Mouse (Mus musculus): ENCODE measurements around the gene Mcm2. TPM values are rescaled to one million over a fixed set of nuclear protein-coding genes. Genes with fewer than 3 reads are reported as not detected.
A peak's percentile ranks its signal among the peaks of the same experiment; 100 is the strongest.

Gene Mcm2
- total and polyA plus RNA-seq, 3 experiments = 130 to 148 (median 148) TPM

GRCm38 (mm10) chr6:88869459-88869858 lies 29.1 kb downstream of the Mcm2 start:
- in situ Hi-C loops (cut with MboI; ENCODE audit: low pct_ligation_motif_present, low pct_unique_long_range_greater_than_20kb, low sequenced_read_pairs) (no loop called here), dilution Hi-C loops (cut with MboI; ENCODE audit: extremely low pct_ligation_motif_present, extremely low pct_unique_long_range_greater_than_20kb, low sequenced_read_pairs) (no loop called here)
- H3K4me3 ChIP-seq (replicated peaks in 1 of 3; ENCODE audit: low read depth in 2 of 3, low read length in 2 of 3, poor library complexity in 1 of 3) = no peak overlapping the region
- peaks cover 0 to 2% of the 10 kb centered on the region in 2 experiments for H3K36me3 ChIP-seq (replicated peaks in 1 of 2; ENCODE audit: control insufficient read depth in 1 of 2, insufficient read depth in 1 of 2, low read length in 1 of 2)
- no peak overlapping the region for H3K9ac ChIP-seq (ENCODE audit: insufficient read depth, low read depth)
- H3K4me1 ChIP-seq (ENCODE audit: control insufficient read depth in 1 of 2, insufficient read depth in 2 of 2) = peaks cover 12 to 15% of the 10 kb centered on the region in 2 experiments
- no peak overlapping the region for H3K27ac ChIP-seq (ENCODE audit: insufficient read depth, low read depth)
- peak; percentile 67 for DNase-seq (ENCODE audit: extremely low read depth)
- peaks cover 8% of the 10 kb centered on the region for H3K27me3 ChIP-seq (replicated peaks)
- H3K79me2 ChIP-seq (replicated peaks; ENCODE audit: control insufficient read depth, extremely low read depth, insufficient read depth, poor library complexity, severe bottlenecking) = no peaks in the 10 kb centered on the region
- H3K9me3 ChIP-seq (replicated peaks; ENCODE audit: low read length) = peaks cover 3% of the 10 kb centered on the region
- TF ChIP-seq RCOR1 (conservative IDR thresholded peaks at IDR 0.05; ENCODE audit: low read depth, low read length) (no peak), MXI1 (IDR thresholded peaks at IDR 0.05; ENCODE audit: low read depth, low read length) (no peak), ETS1 (conservative IDR thresholded peaks at IDR 0.05; ENCODE audit: low read depth, low read length) (0 out of 2 replicates have a peak, but pooled peaks have one; percentile 20), NRF1 (IDR thresholded peaks at IDR 0.05; ENCODE audit: low read depth, low read length) (no peak)
- peak overlapping the region; percentile 61 for H3K4me2 ChIP-seq (ENCODE audit: insufficient read depth, low read depth, poor library complexity, severe bottlenecking)

- dilution Hi-C loops (cut with MboI; ENCODE audit: extremely low pct_ligation_motif_present, extremely low pct_unique_long_range_greater_than_20kb, low sequenced_read_pairs) (no loop called here), in situ Hi-C loops (cut with MboI; ENCODE audit: low pct_ligation_motif_present, low pct_unique_long_range_greater_than_20kb, low sequenced_read_pairs) (no loop called here)
- TF ChIP-seq HCFC1 (IDR thresholded peaks at IDR 0.05; ENCODE audit: low read depth, low read length) (no peak), JUND (conservative IDR thresholded peaks at IDR 0.05; ENCODE audit: low read depth, low read length) (no peak), BHLHE40 (IDR thresholded peaks at IDR 0.05; ENCODE audit: low read depth, low read length) (no peak), GABPA (IDR thresholded peaks at IDR 0.05; ENCODE audit: insufficient replicate concordance, low read depth, low read length) (no peak), MAFK (IDR thresholded peaks at IDR 0.05; ENCODE audit: insufficient replicate concordance, low read length) (no peak), MYC (IDR thresholded peaks at IDR 0.05; ENCODE audit: low read depth, low read length) (no peak), UBTF (IDR thresholded peaks at IDR 0.05; ENCODE audit: low read depth, low read length) (no peak), MEF2A (IDR thresholded peaks at IDR 0.05; ENCODE audit: borderline replicate concordance, low read depth, low read length) (no peak), TBP (conservative IDR thresholded peaks at IDR 0.05; ENCODE audit: low read depth, low read length) (no peak), JUN (IDR thresholded peaks at IDR 0.05; ENCODE audit: insufficient read depth, low read depth, low read length) (no peak)
- Histone ChIP-seq H3K4me3 (replicated peaks in 1 of 3; ENCODE audit: low read depth in 2 of 3, low read length in 2 of 3, poor library complexity in 1 of 3) (no peak overlapping the region), H3K27me3 (replicated peaks) (peaks cover 8% of the 10 kb centered on the region), H3K4me2 (ENCODE audit: insufficient read depth, low read depth, poor library complexity, severe bottlenecking) (no peak overlapping the region), H3K4me1 (ENCODE audit: control insufficient read depth in 1 of 2, insufficient read depth in 2 of 2) (peaks cover 12 to 17% of the 10 kb centered on the region in 2 experiments), H3K79me2 (replicated peaks; ENCODE audit: control insufficient read depth, extremely low read depth, insufficient read depth, poor library complexity, severe bottlenecking) (no peaks in the 10 kb centered on the region), H3K9ac (ENCODE audit: insufficient read depth, low read depth) (no peak overlapping the region), H3K9me3 (replicated peaks; ENCODE audit: low read length) (peaks cover 2% of the 10 kb centered on the region), H3K27ac (ENCODE audit: insufficient read depth, low read depth) (no peak overlapping the region), H3K36me3 (replicated peaks in 1 of 2; ENCODE audit: control insufficient read depth in 1 of 2, insufficient read depth in 1 of 2, low read length in 1 of 2) (no peaks in the 10 kb centered on the region)
- DNase-seq (ENCODE audit: extremely low read depth) = no peak
These were observed 32.9 kb downstream of the Mcm2 start for GRCm38 (mm10) chr6:88865704-88866103.
